Mouse (Mus musculus): ENCODE results near the gene Dppa5a. TPM values are rescaled to one million over a fixed set of nuclear protein-coding genes. Genes with fewer than 3 reads are reported as not detected.

Gene Dppa5a
- polyA plus RNA-seq, 1 experiment from 2014 or later, result not detected

DNA sequence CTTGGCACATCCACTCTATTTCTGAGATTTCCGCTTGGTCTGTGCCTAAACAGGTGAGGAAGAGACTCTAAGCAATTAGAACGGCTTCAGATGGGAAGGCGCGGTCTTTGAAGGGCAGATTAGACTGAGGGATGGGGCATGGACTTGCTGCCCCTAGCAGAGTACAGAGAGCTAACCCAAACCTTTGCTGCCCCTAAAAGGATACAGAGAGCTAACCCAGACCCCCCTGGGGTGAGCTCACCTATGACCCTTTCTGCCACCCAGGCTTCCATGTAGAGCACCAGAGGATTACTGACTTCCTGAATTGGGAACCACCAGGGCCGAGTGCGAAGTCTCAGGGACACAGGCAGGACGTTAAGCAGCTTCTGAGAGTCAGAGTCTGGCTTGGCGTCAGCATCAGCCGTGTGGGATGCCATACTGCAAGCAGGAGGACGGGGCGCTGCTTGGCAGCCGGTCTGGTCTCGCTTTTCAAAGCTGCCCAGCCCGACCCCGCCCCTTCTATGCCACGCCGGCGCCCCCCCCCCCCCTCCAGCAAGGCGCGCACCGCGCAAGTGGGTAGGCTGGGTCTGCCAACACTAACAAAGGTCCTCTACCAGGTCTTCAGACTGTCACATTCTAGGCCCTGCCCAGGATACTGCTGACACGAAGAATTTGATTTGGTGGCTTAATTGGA lies 10.3 kb upstream of the Dppa5a start, which contains the start of gene Ooep:
Gene Ooep, minus strand, starts transcription at position 613 of the 673 bp plus-strand sequence.
- no peak within 1 kb of the TSS for H3K9ac ChIP-seq

DNA sequence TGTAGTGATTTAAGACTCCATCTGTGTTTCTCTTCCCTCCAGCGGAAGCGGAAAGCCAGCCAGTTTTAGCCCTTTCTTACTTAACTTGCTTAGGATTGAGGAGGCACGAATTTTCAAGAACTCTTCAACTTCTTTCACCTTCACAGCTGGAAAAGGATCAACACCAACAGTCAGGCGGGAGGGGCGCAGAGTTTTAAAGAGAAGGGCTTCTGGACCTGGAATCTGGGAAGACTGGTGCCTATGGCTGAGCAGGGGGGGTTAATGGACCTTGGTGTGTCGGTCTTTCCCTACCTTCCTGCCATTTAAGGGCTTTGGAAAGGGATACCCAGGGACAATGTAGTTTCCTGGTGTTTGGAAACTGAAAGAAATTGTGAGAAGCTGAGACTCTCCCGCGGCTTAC lies 9.6 kb upstream of the Dppa5a start:
- WGBS (ENCODE audit: insufficient replicate concordance), result 40% methylated on average over 8 of the region's 8 CpGs
- Histone ChIP-seq H3K36me3 (replicated peaks) (no peaks in the 10 kb centered on the region), H3K27ac (replicated peaks) (no peak overlapping the region), H3K27me3 (peaks cover 26% of the 10 kb centered on the region), H3K4me2 (no peak overlapping the region), H3K9me3 (replicated peaks) (no peaks in the 10 kb centered on the region), H3K9ac (no peak overlapping the region), H3K4me3 (replicated peaks) (no peak overlapping the region), H3K4me1 (replicated peaks) (no peaks in the 10 kb centered on the region; the same call in 1 of the 2 replicates)
- ATAC-seq (ENCODE audit: insufficient read depth), result no peak

More for the DNA sequence above, 10.3 kb upstream of the Dppa5a start, which contains the start of gene Ooep:
- Histone ChIP-seq H3K36me3 (replicated peaks) (no peaks in the 10 kb centered on the region), H3K27me3 (peaks cover 26% of the 10 kb centered on the region), H3K9me3 (replicated peaks) (no peaks in the 10 kb centered on the region), H3K4me3 (replicated peaks) (no peak within 1 kb of the TSS), H3K4me1 (replicated peaks) (no peaks in the 10 kb centered on the region; the same call in 1 of the 2 replicates), H3K4me2 (peak within 1 kb of the TSS; percentile 41), H3K27ac (replicated peaks) (no peak within 1 kb of the TSS)
- ATAC-seq (ENCODE audit: insufficient read depth), result no peak
- WGBS (ENCODE audit: insufficient replicate concordance), result 7% methylated on average over 23 of the region's 23 CpGs

DNA sequence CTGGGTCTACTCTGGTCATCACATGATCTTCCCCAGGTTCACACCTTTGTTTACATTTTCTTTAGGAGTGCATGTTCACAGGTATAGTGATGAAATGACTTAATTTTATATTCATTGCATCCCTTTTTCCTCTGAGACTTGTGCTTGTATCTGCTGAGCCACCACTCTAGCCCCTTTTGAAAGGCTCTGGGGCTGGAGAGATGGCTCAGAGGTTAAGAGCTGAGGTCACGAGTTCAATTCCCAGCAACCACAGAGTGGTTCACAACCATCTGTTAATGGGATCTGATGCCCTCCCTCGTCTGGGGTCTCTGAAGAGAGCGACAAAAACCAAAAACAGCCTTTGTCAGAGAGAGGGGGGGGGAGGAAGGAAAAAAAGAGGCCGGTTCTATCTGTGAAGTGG lies 7.5 kb upstream of the Dppa5a start:
- ATAC-seq (ENCODE audit: insufficient read depth), result no peak
- Histone ChIP-seq H3K36me3 (replicated peaks) (no peaks in the 10 kb centered on the region), H3K9ac (no peak overlapping the region), H3K4me2 (no peak overlapping the region), H3K4me3 (replicated peaks) (no peak overlapping the region), H3K27ac (replicated peaks) (no peak overlapping the region), H3K27me3 (peaks cover 22% of the 10 kb centered on the region), H3K9me3 (replicated peaks) (no peaks in the 10 kb centered on the region), H3K4me1 (replicated peaks) (no peaks in the 10 kb centered on the region; the same call in 1 of the 2 replicates)
- 50% methylated on average over 4 of the region's 4 CpGs for WGBS (ENCODE audit: insufficient replicate concordance)

DNA sequence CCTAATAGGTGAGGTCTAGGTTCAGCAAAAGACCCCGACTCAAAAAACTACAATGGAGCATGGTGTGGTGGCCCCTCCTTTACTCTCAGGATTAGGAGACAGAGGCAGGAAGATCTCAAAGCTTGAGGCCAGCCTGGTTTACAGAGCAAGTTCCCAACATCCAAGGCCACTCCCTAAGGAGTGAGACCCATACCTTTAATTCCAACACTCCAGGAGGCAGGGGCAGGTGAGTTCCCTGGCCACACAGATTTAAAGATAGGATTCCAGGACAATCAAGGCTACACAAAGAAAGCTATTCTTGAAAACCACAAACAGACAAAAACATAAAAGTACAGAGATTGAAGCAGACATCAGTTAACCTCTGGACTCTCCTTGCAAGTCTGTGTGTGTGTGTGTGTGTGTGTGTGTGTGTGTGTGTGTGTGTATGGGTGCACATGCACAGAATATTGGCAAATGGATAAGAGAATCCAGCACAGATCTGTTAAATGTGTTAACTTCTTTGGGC lies 7.0 kb upstream of the Dppa5a start:
- Histone ChIP-seq H3K27me3 (peaks cover 22% of the 10 kb centered on the region), H3K4me1 (replicated peaks) (no peaks in the 10 kb centered on the region; the same call in 1 of the 2 replicates), H3K4me3 (replicated peaks) (no peak overlapping the region), H3K36me3 (replicated peaks) (no peaks in the 10 kb centered on the region), H3K9me3 (replicated peaks) (no peaks in the 10 kb centered on the region), H3K27ac (replicated peaks) (no peak overlapping the region), H3K9ac (no peak overlapping the region), H3K4me2 (no peak overlapping the region)
- WGBS (ENCODE audit: insufficient replicate concordance), result 56% methylated on average over 1 of the region's 1 CpGs
- ATAC-seq (ENCODE audit: insufficient read depth), result no peak

DNA sequence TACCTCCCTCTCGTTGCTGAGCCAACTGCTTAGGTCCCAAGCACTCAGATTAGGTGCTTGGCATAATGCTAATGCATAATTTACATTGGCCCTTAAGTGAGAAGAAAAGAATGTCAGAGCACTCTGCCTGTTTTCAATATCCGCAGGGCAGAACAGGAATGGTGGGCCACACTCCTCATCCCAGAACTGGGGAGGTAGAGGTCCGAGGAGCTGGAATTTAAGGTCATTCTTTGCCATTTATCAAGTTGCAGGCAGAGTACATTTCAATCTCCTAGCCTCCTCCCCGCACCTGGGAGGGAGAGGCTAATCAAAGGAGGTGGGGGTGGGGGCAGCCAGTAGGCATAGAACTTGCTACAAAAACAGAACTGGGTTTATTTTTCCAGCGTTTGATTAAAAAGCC lies 6.4 kb upstream of the Dppa5a start:
- Histone ChIP-seq H3K4me1 (replicated peaks) (no peaks in the 10 kb centered on the region; the same call in 1 of the 2 replicates), H3K4me2 (no peak overlapping the region), H3K27ac (replicated peaks) (no peak overlapping the region), H3K4me3 (replicated peaks) (no peak overlapping the region), H3K27me3 (peaks cover 20% of the 10 kb centered on the region), H3K9ac (no peak overlapping the region), H3K9me3 (replicated peaks) (no peaks in the 10 kb centered on the region), H3K36me3 (replicated peaks) (no peaks in the 10 kb centered on the region)
- 45% methylated on average over 5 of the region's 5 CpGs for whole genome bisulfite sequencing (ENCODE audit: insufficient replicate concordance)
- no peak for ATAC-seq (ENCODE audit: insufficient read depth)

DNA sequence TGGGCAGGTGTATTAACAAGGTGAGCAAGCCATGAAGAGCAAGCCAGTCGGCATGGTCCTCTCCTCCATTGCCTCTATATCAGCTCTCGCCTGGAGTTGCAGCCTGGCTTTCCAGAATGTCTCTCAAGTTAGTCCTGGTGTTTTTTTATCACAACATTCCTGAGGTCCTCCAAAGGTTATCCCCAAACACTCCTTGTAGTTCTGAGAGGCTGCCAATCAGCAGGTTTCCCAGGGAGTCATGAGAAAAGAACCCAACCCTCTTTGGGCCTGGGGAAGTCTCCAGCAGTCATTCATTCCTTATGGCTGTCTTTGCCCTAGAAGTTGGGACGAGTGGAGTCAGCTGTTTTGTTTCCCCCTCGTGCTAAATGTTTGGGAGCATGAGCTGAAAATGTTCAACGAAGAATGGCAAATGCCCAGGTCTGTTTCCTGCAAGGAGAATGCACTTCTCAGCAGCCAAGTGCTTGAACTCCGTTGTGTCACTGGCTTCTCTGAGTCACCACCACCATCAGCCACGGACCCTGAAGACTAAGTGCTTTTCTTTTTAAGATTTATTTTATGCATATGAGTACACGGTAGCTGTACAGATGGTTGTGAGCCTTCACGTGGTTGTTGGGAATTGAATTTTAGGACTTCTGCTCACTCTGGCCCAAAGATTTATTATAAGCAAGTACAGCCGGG lies 5.0 kb upstream of the Dppa5a start:
- 57% methylated on average over 10 of the region's 10 CpGs for WGBS (ENCODE audit: insufficient replicate concordance)
- H3K27ac ChIP-seq (replicated peaks), result no peak overlapping the region

DNA sequence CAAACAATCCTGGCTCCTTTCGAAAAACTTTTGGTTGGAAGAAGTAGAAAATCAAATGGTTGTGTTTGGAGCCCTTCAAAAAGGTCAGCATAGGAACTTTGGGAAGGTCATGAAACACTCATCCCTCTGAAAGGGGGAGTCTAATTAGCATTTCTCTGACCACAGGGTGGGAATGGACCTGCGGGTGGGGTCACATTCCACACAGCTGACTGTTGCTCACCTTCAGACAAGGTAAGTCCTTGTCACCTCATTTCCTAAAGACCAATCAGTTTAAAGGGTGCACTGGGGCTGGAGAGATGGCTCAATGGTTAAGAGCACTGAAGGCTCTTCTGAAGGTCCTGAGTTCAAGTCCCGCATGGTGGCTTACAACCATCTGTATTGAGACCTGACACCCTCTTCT lies 3.5 kb upstream of the Dppa5a start:
- Histone ChIP-seq H3K4me1 (replicated peaks) (no peaks in the 10 kb centered on the region), H3K9me3 (replicated peaks) (no peaks in the 10 kb centered on the region), H3K9ac (no peak overlapping the region), H3K27ac (replicated peaks) (no peak overlapping the region), H3K36me3 (replicated peaks) (no peaks in the 10 kb centered on the region), H3K27me3 (peaks cover 3% of the 10 kb centered on the region; the same call in 1 of the 2 replicates), H3K4me3 (replicated peaks) (no peak overlapping the region), H3K4me2 (no peak overlapping the region)
- ATAC-seq (ENCODE audit: insufficient read depth), result no peak
- 70% methylated on average over 3 of the region's 3 CpGs for WGBS (ENCODE audit: insufficient replicate concordance)

More for the DNA sequence above, 5.0 kb upstream of the Dppa5a start:
- H3K27me3 ChIP-seq, result peaks cover 8% of the 10 kb centered on the region
- H3K4me1 ChIP-seq (replicated peaks), result no peaks in the 10 kb centered on the region; the same call in 1 of the 2 replicates
- no peak for ATAC-seq (ENCODE audit: insufficient read depth)
- H3K4me3 ChIP-seq (replicated peaks), result no peak overlapping the region
- H3K9me3 ChIP-seq (replicated peaks), result no peaks in the 10 kb centered on the region
- no peak overlapping the region for H3K4me2 ChIP-seq
- H3K9ac ChIP-seq, result no peak overlapping the region
- no peaks in the 10 kb centered on the region for H3K36me3 ChIP-seq (replicated peaks)

DNA sequence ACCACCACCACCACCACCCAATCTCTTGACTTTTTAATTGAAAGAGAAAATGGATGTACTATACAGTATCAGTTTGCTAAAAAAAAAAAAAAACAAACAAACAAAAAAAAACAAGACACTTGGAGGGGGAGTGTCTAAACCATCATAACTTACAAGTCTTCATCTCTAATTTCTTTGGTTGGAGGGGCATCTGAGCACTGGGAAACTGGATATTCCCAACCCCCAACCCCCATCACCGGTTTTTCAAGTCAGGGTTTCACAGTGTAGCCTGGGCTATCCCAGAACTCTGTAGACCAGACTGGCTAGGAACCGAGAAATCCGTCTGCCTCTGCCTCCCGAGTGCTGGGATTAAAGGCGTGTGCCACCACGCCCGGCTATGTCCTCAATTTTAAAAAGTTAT lies 1.8 kb upstream of the Dppa5a start:
- WGBS (ENCODE audit: insufficient replicate concordance), result 69% methylated on average over 7 of the region's 7 CpGs
- Histone ChIP-seq H3K4me1 (replicated peaks) (no peaks in the 10 kb centered on the region; the same call in 1 of the 2 replicates), H3K36me3 (replicated peaks) (no peaks in the 10 kb centered on the region), H3K9me3 (replicated peaks) (no peaks in the 10 kb centered on the region), H3K27me3 (no peaks in the 10 kb centered on the region), H3K27ac (replicated peaks) (no peak overlapping the region), H3K4me2 (no peak overlapping the region), H3K4me3 (replicated peaks) (no peak overlapping the region), H3K9ac (no peak overlapping the region)
- ATAC-seq (ENCODE audit: insufficient read depth), result no peak

DNA sequence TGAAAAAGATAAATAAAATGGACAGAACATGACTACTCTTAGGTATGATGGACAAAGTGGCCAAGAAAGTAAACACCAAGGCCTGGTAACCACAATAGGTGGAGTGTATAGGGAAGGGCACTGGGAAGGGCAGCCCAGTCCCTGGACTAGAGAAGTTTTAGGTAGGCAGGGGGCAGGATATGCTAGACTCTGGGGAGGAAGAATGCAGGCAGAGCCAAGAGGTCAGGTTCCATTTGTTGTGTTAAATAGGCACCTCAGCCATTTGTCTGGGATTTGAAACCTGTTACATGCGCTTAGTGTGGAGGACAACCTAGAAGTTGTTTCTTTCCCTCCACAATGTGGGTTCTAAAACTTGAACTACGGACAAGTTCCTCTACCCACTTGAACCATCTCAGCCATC lies 1.4 kb upstream of the Dppa5a start:
- Histone ChIP-seq H3K9me3 (replicated peaks) (no peaks in the 10 kb centered on the region), H3K4me1 (replicated peaks) (no peaks in the 10 kb centered on the region; the same call in 1 of the 2 replicates), H3K36me3 (replicated peaks) (no peaks in the 10 kb centered on the region), H3K4me3 (replicated peaks) (no peak overlapping the region), H3K9ac (no peak overlapping the region), H3K4me2 (no peak overlapping the region), H3K27me3 (no peaks in the 10 kb centered on the region), H3K27ac (replicated peaks) (no peak overlapping the region)
- WGBS (ENCODE audit: insufficient replicate concordance), result 69% methylated on average over 2 of the region's 2 CpGs
- ATAC-seq (ENCODE audit: insufficient read depth), result no peak

DNA sequence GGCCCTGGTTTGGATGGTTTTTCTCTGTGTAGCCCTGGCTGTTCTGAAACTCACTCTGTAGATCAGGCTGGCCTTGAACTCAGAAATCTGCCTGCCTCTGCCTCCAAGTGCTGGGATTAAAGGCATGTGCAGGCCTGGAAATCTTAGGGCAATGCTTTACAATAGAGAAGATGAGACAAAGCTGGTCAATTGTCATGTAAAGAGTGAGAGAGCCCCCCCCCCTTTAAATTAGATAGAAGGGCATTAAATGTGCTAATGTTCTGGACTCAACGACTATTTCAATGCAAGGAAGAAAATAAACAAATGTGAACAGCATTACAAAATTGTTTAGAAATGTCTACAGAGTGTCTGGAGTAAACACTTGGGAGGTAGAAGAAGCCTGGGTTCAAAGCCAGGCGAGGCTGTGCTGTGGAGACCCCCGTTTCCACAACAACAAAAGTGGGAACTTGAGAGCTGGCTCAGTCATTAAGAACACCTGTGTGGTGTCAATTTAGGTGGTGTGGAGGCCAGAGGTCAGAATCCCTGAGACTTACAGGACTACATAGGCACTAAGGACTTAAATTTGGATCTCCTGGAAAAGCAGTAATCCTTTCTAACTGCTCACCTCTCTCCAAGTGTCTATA lies 805 bp upstream of the Dppa5a start:
- no peak overlapping the region for H3K4me3 ChIP-seq (replicated peaks)
- no peaks in the 10 kb centered on the region; the same call in 1 of the 2 replicates for H3K4me1 ChIP-seq (replicated peaks)
- no peak overlapping the region for H3K4me2 ChIP-seq
- H3K36me3 ChIP-seq (replicated peaks), result no peaks in the 10 kb centered on the region
- ATAC-seq (ENCODE audit: insufficient read depth), result no peak
- 47% methylated on average over 3 of the region's 3 CpGs for WGBS (ENCODE audit: insufficient replicate concordance)
- H3K27ac ChIP-seq (replicated peaks), result no peak overlapping the region
- no peaks in the 10 kb centered on the region for H3K27me3 ChIP-seq
- H3K9ac ChIP-seq, result no peak overlapping the region
- no peaks in the 10 kb centered on the region for H3K9me3 ChIP-seq (replicated peaks)

Data from liver, embryonic 15.5 days (tissue).